In the genomic region with DNA sequence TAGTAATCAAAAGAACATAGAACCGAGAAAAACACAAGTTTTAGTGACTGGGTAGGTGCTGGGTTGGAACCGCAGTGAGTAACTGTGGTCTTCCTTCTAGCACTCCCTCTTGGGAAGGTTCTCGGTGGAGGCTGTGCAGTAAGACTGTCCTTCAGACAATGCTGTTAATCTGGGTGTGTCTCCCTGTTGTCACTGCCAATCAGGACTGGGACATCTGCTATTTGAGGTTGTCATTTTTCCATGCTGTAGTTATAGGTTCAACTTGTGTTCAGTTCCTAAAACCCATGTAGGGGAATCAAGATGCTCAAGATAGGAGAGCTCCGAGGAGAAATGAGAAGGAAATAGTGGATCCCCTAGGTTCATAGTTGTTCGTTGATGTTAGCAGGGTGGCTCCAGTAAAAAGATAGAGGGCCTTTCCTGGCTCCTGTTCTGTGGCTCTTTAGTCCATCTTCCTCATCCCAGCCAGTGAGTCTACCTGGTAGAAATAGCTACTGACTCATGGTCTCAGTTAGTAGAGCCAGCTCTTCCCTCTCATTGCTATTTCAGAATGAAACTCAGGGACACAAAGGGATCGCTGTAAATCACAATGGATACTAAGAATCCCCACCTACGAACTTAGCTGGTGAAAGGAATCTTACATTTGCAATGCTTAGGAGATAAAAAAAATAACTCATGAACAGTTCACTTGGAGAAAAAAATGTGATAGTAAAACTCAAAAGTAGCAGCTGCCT, we compare ENCODE assay signal across 18 mouse cellular contexts. TPM values are rescaled to one million over a fixed set of nuclear protein-coding genes. Genes with fewer than 3 reads are reported as not detected.
"Had no signal": no experiment of that assay in that cellular context is flagged by ENCODE, and none has a peak within 500 bp of the region (broad histone marks: within the 10 kb centered on the region; RNA-seq: fewer than 3 reads in every experiment).

No protein-coding gene starts in this region.

- H3K9me3 ChIP-seq: lung, embryonic 15.5 days; midbrain, embryonic 10.5 days; midbrain, embryonic 12.5 days; neural tube, embryonic 12.5 days; stomach, embryonic 15.5 days had no signal

- H3K4me3 ChIP-seq: lung, embryonic 15.5 days; midbrain, embryonic 10.5 days; midbrain, embryonic 12.5 days; neural tube, embryonic 12.5 days; stomach, embryonic 15.5 days had no signal

- H3K4me1 ChIP-seq: midbrain, embryonic 10.5 days; midbrain, embryonic 12.5 days; neural tube, embryonic 12.5 days; stomach, embryonic 15.5 days had no signal

- H3K27me3 ChIP-seq: lung, embryonic 15.5 days; midbrain, embryonic 12.5 days; neural tube, embryonic 12.5 days; stomach, embryonic 15.5 days had no signal

- ATAC-seq: liver, postnatal 0 days; midbrain, embryonic 16.5 days had no signal

- H3K36me3 ChIP-seq: lung, embryonic 15.5 days; midbrain, embryonic 10.5 days; midbrain, embryonic 12.5 days; neural tube, embryonic 12.5 days; stomach, embryonic 15.5 days had no signal

- H3K9ac ChIP-seq: liver, postnatal 0 days; lung, embryonic 15.5 days; midbrain, embryonic 12.5 days; neural tube, embryonic 12.5 days; stomach, embryonic 15.5 days had no signal

- H3K4me2 ChIP-seq: lung, embryonic 15.5 days; midbrain, embryonic 12.5 days; neural tube, embryonic 12.5 days; stomach, embryonic 15.5 days had no signal

- H3K27ac ChIP-seq: lung, embryonic 15.5 days; midbrain, embryonic 10.5 days; midbrain, embryonic 12.5 days; neural tube, embryonic 12.5 days; stomach, embryonic 15.5 days; stomach, postnatal 0 days had no signal

- DNase-seq: liver, postnatal 0 days; lung, adult 2 months; lung, postnatal 10 days; lung, postnatal 4 days; midbrain, embryonic 14.5 days; right cerebral cortex, postnatal 14 days; thymus, adult 2 months; thymus, postnatal 25 days; thymus, postnatal 4 days had no signal

RNA-seq across cellular contexts. Expression of gene Npnt, which starts 12.7 kb away (rescaled TPM):
- total RNA-seq: megakaryocyte, adult 5-6 weeks; megakaryocyte-erythroid progenitor cell, adult 5-6 weeks had no signal
